Mouse (Mus musculus): ENCODE results near the gene Fndc1.

Fndc1 gene

DNA sequence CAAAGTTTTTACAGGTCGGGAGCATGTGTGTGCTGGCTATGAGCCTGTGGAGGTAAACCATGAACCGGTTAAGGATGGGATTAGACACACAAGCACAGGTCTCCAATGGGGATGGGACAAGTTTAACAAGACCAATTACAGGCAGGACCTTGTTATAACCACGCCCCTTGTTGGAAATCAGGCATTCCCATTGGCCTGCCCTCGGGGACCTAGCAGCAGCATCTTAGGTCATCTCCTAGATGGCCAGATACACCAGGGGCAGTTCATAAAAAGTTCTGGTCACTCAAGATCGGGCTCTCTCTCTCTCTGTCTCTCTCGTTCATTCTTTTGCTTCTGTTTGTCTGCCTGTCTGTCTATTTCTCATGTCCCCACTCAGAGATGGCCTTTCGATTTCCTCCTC is 6.9 kb downstream of the Fndc1 start:
- no peak for DNase-seq (ENCODE audit: low spot score in 2 of 2)

DNA sequence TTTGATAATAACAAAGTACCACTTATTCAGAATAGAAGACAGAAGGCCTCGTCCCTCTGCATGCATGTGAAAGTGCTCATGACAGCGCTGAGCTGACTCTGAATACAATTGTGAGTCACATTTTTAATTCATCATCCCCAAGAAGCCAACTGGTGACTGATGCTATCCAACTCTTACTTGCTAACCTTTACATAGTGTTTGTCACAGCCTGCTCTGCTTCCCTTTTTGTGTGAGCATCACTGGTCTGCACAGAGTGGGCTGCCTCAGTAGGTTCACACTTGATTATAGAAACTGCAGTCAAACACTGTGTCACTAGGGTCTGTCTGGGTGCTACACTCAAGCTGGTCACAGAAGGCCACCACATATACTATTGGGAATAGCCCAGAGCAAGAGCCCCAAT is 10.5 kb downstream of the Fndc1 start:
- no peak for DNase-seq (ENCODE audit: low spot score in 2 of 2)

DNA sequence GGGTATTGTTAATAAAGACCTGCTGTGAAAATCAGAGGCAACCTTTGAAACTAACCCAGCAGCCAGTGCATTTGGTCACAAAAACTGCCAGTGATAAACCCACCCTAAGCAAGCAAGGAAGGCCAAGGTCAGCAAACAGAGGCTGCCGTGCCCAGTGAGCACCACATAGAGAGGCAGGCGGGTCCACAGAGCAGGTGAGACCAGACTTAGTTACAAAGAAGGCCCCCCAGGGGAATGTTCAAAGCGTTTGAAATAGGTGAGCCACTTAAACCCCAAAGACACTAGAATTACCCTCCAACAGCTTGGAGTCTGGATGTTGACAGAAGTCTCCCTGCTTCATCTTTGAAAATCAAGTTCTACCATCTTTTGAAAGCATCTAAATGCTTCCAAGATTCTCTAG is 12.7 kb downstream of the Fndc1 start:
- no peak for DNase-seq (ENCODE audit: low spot score in 2 of 2)

DNA sequence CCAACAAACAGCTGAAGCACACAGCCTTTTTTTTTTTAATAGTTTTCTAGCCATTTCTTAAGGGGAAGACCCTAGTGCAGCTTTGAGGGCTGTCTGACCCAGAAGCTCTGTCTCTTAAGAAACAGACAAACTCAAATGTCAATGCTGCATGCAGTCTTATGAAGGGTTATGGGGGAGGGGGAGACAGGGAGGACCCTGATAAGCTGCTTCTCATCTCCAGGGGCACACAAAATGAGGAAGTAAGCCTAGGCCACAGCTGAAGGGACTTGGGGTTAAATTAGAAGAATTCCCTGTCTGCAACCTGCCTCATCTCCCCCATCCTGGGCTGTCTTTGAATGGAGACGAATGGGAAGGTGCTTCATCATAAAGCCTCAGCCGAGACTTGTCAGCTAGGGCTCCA is 19.1 kb downstream of the Fndc1 start:
- no peak for DNase-seq (ENCODE audit: low spot score in 2 of 2)

DNA sequence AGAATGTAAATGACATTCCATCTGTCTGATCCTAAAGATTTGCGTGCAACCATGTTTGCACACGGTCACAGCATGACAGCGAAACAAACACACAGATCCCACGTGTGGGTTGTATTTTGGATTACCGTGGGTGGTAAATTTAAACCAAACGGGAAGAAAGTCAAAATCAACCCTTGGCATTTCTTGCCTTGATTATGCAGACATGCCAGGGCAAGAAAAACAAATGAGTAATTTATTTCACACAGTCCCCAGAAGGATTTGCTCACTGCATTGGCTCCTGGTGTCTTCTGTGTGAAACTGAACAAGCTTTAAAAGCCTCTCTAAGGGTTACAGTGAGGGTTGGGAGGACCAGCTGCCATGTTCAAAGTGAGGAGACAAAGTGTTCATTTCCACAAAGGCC is 22.0 kb downstream of the Fndc1 start:
- no peak for DNase-seq (ENCODE audit: low spot score in 2 of 2)

DNA sequence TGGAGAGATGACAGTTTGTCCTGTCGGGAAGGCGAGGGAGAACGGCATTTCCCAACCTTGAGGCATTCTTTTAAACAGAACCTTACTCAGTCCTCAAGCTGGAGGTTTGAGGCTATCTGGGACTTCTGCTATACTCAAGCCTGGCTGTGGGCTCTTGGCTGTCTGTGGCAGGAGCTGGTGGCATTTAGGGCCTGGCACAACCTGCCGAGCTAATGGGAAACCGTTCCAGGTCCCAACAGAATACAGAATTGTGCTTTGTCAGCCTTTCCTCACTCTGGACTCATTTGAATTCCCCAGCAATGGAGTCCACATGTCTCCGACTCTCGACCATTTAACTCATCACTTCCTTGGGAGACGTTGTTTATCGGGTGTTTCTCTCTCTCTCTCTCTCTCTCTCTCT is 24.6 kb downstream of the Fndc1 start:
- no peak for DNase-seq (ENCODE audit: low spot score in 2 of 2)

DNA sequence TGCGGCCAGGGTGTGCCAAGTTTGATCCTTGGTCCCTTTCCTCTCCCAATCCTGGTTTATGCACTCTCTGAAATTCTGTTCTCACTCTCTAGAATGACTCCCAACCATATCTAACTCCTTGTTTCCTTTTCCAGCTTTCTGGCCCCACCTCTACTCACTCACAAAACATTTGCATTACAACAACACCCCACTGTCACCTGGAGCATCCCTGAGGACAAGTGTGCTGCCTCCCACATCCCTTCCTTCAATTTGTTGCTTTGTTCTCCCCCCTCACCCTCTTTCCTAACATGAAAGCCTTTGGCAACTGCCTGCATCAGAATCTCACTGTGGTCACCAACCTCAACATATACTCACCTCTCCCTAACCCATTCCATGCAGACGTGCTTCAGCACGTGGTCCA is 27.2 kb downstream of the Fndc1 start:
- no peak for DNase-seq (ENCODE audit: low spot score in 2 of 2)

DNA sequence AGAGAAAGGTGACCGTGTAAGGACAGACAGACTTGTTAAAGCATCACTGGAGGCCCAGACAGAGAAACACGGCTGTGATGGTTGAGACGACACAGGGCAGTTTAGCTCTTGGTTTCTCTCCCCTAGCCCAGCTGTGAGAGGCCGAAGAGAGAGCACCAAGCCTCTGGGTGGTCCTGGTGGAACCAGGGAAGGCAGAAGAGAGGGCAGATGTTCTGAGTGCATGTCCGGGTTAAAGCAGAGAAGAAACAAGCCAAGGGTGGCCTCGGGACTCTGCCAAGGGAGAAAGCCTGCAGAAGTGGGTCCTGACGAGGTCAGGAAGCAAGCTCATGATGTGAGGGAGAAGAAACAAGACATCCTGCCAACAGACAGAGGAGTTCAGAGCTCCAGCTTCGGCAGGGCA is 31.5 kb downstream of the Fndc1 start:
- no peak for DNase-seq (ENCODE audit: low spot score in 2 of 2)

DNA sequence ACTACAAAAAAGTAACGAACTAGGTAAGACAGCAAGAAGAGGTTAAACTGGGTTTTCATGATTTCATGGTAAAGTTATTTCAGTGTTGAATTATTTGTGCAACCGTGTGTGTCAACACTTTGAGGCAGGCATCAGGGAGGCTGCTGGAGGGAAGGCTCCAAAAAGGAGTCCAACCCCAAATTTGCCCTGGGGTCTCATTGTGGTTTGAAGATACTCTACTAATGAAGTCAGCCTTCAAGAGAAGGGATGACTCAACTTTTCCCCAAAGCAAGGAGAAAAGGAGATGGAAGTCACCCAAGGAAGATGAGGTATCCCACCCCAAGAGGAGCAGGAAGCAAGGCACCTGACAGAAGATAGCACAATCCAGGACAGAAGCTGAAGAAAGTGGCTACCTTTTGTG is 31.9 kb downstream of the Fndc1 start:
- no peak for DNase-seq (ENCODE audit: low spot score in 2 of 2)

DNA sequence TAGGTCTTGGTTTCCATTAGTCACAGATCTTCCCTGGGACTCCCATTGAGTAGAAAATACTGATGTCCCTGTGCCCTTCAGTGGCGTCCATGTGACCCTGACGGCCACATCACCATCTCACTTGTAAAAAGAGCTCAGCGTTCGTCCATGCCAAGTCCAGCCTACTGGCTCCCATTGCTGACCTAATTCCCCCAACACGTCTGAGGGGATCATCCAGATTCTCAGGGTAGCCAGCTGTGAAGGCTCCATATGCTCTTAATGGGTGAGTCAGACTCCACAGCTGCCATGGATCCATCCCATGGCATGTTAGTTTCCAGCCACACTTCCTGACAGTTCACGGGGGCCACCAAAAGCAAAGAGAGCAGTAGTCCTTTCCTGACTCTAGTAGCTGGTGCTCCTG is 33.0 kb downstream of the Fndc1 start:
- DNase-seq (ENCODE audit: low spot score in 2 of 2) = no peak

DNA sequence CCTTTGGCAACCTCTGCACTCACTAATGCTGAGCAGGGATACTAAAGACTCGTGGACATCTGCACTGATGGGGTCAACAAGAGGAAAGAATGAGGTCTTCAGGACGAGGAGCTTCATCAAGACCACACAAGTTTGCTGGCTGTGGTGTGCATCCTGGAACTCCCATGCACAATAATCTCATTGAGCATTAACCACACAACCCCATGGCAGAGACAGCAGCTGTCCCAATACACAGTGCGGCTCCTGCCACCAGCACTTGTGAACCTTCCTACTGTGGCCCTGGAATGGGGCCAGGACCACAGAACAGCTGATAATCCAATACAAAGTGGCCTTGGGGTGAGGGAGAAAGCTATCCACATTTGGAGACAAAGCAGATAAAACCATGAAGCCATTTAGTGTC is 36.6 kb downstream of the Fndc1 start:
- no peak for DNase-seq (ENCODE audit: low spot score in 2 of 2)

DNA sequence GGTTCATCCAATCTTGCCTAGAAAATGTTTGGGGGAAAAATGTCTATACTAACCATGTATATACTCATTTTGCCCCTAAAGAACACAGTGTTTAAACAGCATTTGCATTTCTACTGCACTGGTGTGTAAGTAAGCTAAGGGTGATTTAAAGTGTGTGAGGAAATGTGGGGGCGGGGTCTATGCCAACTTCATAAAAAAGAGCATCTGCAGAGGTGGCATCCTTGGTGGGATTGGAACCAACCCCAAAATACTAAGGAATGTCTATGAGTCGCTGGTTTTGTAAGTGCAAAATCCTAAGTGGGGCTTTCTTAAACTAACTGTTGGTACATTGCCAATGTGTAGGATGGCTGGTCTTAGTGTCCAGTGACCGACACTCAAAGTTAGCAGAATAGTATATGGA is 53.0 kb downstream of the Fndc1 start:
- DNase-seq (ENCODE audit: low spot score in 2 of 2) = no peak

DNA sequence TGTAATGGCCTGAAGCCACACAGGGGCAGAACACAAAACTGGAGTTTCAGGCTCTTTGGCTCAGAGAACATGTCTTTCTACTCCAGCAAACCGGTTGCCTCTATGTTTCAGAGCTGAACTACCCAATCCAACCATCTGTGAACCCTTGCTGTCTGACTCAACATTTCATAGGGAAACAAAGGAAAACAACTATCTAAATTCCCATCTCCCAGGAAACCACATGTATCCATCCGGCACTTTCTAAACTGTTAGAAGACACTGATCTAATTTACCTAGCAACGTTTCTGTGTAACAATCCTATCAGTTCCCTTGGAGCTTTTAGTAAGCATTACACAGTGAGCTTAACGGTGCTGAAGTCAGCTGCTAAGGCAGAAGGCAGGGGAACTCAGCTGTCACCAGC is 67.3 kb downstream of the Fndc1 start:
- DNase-seq (ENCODE audit: low spot score in 2 of 2) = no peak

DNA sequence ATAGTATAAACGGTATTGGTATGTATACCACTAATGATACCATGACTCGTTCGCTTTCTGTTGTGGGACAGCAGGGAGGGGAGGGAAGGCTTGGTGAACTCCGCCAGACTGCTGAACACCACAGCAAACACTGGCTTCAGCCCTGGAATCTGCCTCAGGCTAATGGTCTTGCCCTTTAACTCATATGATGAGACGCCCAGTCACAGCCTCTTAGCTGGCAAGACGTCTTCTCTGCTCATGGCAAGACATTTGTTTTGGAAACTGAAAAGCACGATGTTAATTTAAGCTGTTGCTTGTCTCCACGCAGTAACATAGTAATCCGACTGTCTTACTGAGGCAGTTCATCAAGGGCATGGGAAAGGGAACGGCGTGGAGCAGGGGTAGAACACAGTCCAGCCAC is 72.1 kb downstream of the Fndc1 start:
- no peak for DNase-seq (ENCODE audit: low spot score in 2 of 2)

DNA sequence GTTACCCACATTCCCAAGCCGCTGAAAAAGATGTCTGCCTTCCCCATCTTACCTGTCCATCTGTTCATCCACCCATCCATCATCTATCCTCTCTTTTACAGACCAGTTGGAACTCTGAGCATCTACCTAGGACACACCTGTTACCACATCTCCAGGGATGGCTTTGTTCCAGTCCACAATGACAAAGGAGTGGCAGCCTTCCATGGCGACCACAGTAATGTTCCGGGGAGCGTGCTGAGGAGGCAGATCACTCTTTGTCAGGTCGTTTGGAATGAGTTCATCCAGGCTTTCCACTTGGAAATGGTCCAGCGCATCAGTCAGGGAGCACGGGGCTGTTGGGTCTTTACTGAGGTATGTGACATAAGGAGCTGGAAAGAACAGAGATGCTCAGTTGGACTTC is 73.7 kb downstream of the Fndc1 start:
- DNase-seq (ENCODE audit: low spot score in 2 of 2) = no peak

DNA sequence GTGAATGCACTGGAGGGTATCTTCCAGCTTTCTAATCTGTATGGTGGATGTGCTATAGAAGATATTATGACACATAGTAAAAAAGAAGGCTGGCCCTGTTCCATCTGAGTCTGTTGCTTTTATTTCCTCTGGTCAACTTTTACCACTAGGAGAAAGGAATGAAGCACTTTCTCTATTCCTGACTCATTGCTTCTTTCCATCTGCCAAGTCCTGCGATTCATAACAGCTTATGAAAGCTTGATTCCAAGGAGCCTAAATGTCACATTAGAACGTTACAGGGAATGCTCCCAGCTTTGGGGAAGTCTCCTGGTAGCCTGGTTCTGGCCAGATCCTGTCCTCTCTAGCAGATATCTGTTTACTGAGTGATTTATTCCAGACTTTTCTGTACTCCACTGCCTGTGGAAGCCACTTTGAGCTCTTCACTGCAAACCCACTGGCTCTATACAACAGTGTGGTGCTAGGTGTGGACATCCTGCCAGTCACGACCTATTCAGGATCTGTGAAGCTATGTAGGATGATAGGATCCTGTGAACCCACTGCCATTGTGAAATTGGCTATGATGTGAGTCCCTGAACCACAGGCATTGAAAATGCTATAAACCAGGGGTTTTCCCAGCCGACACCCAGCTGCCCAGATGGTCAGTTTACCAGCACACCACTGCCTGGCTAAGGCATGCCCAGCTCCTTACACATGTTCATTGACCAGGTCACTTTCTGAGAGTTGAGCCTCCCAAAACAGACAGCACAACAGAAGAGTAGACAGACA is 77.9 kb downstream of the Fndc1 start:
- no peak for DNase-seq (ENCODE audit: low spot score in 2 of 2)

DNA sequence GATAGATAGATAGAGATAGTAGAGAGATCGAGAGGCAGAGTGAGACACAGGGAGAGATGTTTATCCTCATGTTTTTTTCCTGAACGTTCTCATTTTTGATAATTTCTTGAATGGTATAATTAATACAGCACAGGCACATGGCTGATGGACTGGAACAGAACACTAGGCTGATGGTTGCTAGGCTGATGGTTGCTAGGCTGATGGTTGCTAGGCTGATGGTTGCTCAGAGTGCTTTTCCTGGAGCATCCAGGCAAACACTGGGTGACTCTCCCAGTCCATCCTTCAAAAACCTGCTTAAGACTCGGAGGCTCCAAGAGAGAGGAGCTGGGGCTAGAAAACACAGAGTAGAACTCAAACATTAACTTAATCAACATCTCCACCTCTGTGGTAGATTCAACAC is 80.3 kb downstream of the Fndc1 start:
- DNase-seq (ENCODE audit: low spot score in 2 of 2) = no peak

DNA sequence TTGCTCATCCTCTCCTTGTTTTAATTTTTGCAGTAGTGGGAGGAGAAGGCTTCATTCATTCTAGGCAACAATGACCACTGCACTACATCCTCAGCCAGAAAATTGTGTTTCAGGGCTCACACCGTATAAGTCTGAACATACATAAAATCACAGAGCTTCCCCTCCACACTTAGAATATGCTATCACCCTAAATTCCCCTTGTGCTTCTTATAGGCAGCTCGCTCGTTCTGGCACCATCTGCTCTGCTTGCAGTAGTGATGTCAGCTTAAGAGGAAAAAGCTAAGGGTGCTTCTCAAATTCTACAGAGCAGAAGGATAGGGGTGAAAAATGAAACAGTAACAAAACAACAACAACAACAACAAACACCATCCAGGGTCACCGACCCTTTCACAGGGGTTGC is 82.1 kb downstream of the Fndc1 start:
- no peak for DNase-seq (ENCODE audit: low spot score in 2 of 2)

DNA sequence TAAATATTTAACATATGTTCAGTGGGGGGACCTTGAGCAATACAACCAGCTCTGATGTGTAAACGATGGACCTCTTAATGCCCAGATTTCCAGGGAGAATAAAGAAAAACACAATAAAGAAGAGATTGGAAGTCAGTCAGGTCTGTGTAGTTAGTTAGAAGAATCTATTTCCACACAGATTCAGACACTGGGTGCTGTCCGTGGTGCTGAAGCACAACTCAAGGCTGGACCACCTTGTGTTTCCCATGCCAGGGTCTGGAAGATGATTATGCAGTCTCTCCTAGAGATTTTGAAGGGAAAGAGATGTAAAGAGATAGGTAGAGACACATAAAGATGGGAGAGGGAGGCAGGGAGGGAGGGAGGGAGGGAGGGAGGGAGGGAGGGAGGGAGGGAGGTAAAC is 86.1 kb downstream of the Fndc1 start:
- DNase-seq (ENCODE audit: low spot score in 2 of 2) = peak in 1 of 2 experiments; percentile 11

DNA sequence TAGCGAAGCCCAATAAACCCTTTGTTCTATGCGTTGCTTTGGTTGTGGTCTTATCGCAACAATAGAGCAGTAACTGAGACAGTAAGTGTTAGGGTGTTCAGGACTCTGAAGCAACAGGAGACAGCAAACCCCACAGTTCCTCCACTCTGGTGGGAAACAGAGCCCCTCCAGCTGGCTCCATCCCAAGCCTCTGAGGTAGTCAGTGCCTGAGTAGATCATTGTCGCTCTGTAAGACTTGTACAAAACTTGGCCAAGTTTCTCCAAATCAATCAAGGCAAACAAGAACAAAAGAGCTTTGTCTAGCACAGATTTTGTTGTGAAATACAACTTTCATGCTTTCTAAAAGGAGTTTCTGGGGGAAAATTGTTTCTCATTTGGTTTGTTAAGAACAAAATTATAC is 104.1 kb downstream of the Fndc1 start:
- no peak for DNase-seq (ENCODE audit: low spot score in 2 of 2)

DNA sequence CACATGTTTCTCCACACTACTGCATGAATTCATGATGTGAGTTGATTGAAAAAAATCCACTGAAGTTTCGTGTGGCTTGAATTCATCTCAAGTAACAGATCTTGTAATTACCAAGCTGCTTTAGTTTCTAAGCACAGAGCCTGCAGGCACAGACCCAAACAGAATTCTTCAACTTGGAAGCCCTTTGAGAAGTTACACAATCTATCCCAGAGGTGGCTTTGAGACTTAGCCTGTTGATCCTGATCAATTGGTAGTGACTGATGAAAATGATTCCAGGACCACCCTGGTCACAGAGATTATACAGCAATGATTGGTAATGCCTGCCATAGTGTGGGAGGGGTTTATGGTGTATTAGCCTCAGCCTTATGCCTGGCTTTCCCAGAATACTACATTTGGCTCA is 108.2 kb downstream of the Fndc1 start:
- no peak for DNase-seq (ENCODE audit: low spot score in 2 of 2)

DNA sequence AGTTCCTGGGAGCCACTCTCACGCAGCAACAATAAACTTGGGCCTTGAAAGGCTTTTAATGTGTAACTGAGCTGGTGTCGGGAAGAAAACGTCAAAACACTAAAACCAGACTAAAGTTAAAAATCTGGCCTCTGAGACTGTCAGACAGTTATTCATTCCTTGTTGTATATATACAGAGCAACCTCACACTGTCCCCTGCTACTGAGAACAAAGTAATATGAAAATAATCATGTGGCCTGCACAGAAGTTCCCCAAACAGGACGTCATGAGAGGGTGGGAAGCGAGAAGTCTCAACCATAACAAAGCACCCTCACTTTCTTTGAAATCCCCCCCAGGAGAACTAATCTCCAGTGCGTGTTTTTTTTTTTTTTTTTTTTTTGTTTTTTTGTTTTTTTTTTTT is 109.2 kb downstream of the Fndc1 start:
- DNase-seq (ENCODE audit: low spot score in 2 of 2) = no peak

DNA sequence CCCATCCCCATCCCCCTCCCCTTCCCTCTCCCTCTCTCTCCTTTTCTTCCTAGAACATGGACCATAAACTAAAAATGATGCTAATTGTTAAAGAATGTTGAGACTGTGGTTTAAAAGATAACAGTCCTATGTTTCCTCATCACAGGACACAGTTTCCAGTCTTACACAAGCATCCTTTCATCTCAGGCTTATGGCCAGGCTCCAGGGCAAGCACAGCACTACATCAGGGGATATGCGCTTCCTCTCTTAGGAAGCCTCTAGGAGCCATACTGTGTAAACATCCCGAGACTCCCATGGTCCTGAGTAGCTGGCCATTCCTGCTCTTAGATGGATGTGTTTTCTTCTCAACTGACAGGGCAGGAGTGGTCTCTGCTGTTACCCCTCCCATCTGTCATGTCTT is 114.1 kb downstream of the Fndc1 start:
- DNase-seq (ENCODE audit: low spot score in 2 of 2) = no peak

DNA sequence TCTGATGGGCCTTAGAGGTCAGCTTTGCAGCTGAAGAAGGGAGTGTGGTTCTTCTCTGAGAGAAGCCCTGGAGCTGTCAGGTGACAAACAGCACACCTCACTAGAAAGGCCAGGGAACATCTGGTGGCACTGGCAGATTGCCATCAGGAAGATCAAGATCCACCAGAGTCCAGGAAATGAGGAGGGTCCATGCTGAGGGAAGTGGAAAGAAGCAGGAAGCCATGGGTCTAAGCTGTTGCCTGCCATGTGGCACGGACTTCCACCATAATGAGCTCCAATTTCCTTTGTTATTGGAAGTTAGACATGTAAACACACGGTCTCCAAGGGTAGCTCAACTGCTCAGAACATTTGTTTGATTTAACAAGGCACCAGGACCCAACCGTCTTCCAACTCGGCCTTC is 120.0 kb downstream of the Fndc1 start:
- DNase-seq (ENCODE audit: low spot score in 2 of 2) = no peak

Data from cerebellum, postnatal 4 days (tissue).